Mouse (Mus musculus): ENCODE results near the gene Lrrc75a. TPM values are rescaled to one million over a fixed set of nuclear protein-coding genes. Genes with fewer than 3 reads are reported as not detected.

The Lrrc75a gene
- polyA plus RNA-seq, 1 experiment from 2014 or later: 16.2 TPM

DNA sequence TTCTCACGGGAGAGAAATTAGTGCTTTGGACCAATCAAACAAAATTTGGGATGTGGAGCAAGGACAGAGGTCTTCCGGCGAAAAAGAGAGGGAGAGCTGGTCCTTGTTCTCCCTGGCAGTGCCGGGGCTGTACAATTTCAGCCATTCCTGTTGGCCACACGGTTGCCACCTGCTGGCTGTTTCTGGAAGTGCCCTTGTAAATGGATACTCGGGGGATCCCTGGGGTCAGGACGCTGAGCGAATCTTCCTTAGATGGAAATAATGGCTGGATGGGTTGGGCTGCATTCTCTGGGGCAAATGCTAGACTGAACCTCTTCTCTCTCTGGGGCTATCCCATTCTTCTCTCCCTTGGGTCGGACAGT, 73.0 kb downstream of the Lrrc75a start:
- Histone ChIP-seq H3K4me3 (ENCODE audit: low read depth, low read length) (peak overlapping the region; percentile 47), H3K9ac (ENCODE audit: low read depth, low read length) (peak overlapping the region; percentile 40), H3K4me1 (replicated peaks; ENCODE audit: control insufficient read depth, insufficient read depth, low read length) (0 out of 2 replicates have a peak, but pooled peaks cover 2% of the 10 kb centered on the region), H3K27me3 (ENCODE audit: control insufficient read depth, insufficient read depth, low read length) (peaks cover 4% of the 10 kb centered on the region; the same call in 1 of the 2 replicates), H3K36me3 (ENCODE audit: control insufficient read depth, insufficient read depth, low read length) (no peaks in the 10 kb centered on the region), H3K9me3 (ENCODE audit: control insufficient read depth, low read length) (no peaks in the 10 kb centered on the region), H3K27ac (ENCODE audit: low read depth, low read length) (no peak overlapping the region), H3K4me2 (replicated peaks; ENCODE audit: low read depth, low read length) (peak overlapping the region; percentile 85)
- 3% methylated on average over 9 of the region's 9 CpGs for WGBS
- ATAC-seq (ENCODE audit: low FRiP score): peak; percentile 69
- DNase-seq (ENCODE audit: low spot score): peak; percentile 95

GRCm38 (mm10) chr11:62574703-62575085, 73.6 kb downstream of the Lrrc75a start:
- Histone ChIP-seq H3K36me3 (ENCODE audit: control insufficient read depth, insufficient read depth, low read length) (no peaks in the 10 kb centered on the region), H3K4me1 (replicated peaks; ENCODE audit: control insufficient read depth, insufficient read depth, low read length) (0 out of 2 replicates have a peak, but pooled peaks cover 2% of the 10 kb centered on the region), H3K27ac (ENCODE audit: low read depth, low read length) (no peak overlapping the region), H3K9ac (ENCODE audit: low read depth, low read length) (no peak overlapping the region), H3K9me3 (ENCODE audit: control insufficient read depth, low read length) (no peaks in the 10 kb centered on the region), H3K27me3 (ENCODE audit: control insufficient read depth, insufficient read depth, low read length) (peaks cover 4% of the 10 kb centered on the region; the same call in 1 of the 2 replicates), H3K4me3 (ENCODE audit: low read depth, low read length) (no peak overlapping the region), H3K4me2 (replicated peaks; ENCODE audit: low read depth, low read length) (no peak overlapping the region)
- DNase-seq (ENCODE audit: low spot score) (no peak), ATAC-seq (ENCODE audit: low FRiP score) (no peak)
- WGBS: 84% methylated on average over 4 of the region's 4 CpGs

- WGBS: 80% methylated on average over 6 of the region's 6 CpGs
- H3K4me2 ChIP-seq (replicated peaks; ENCODE audit: low read depth, low read length): peak within 1 kb of the TSS; percentile 85
- no peak for DNase-seq (ENCODE audit: low spot score)
- no peak for ATAC-seq (ENCODE audit: low FRiP score)
- H3K4me1 ChIP-seq (replicated peaks; ENCODE audit: control insufficient read depth, insufficient read depth, low read length): 0 out of 2 replicates have a peak, but pooled peaks cover 2% of the 10 kb centered on the region
- peaks cover 4% of the 10 kb centered on the region; the same call in 1 of the 2 replicates for H3K27me3 ChIP-seq (ENCODE audit: control insufficient read depth, insufficient read depth, low read length)
- peak within 1 kb of the TSS; percentile 40; the same call in 1 of the 2 replicates for H3K9ac ChIP-seq (ENCODE audit: low read depth, low read length)
- H3K4me3 ChIP-seq (ENCODE audit: low read depth, low read length): peak within 1 kb of the TSS; percentile 47
- H3K27ac ChIP-seq (ENCODE audit: low read depth, low read length): no peak within 1 kb of the TSS
- no peaks in the 10 kb centered on the region for H3K9me3 ChIP-seq (ENCODE audit: control insufficient read depth, low read length)
- no peaks in the 10 kb centered on the region for H3K36me3 ChIP-seq (ENCODE audit: control insufficient read depth, insufficient read depth, low read length)
Measured at GRCm38 (mm10) chr11:62573959-62574702, 74.2 kb downstream of the Lrrc75a start, which contains the start of gene Trpv2. Gene Trpv2 (plus strand): TSS chr11:62574486.

DNA sequence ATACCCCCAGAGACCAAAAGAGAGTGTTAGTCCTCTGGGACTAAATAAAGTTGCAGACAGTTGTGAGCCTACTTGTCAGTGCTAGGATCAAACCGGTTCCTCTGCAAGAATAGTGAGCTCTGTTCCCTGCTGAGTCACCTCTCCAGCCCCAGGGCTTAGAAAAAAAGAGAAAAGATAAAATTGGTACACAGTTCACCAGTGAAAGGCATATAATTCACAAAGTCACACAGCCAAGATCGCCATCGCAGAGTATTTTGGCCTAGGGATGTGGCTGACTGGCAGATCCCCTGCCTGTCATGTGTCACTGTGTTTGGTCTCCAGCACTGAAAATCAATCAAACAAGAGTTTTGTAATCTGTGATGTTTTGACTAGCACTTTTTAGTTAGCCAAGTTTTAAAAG, 80.0 kb downstream of the Lrrc75a start:
- DNase-seq (ENCODE audit: low spot score) (no peak), ATAC-seq (ENCODE audit: low FRiP score) (no peak)
- Histone ChIP-seq H3K4me2 (replicated peaks; ENCODE audit: low read depth, low read length) (no peak overlapping the region), H3K9ac (ENCODE audit: low read depth, low read length) (no peak overlapping the region), H3K4me1 (replicated peaks; ENCODE audit: control insufficient read depth, insufficient read depth, low read length) (no peaks in the 10 kb centered on the region), H3K27me3 (ENCODE audit: control insufficient read depth, insufficient read depth, low read length) (no peaks in the 10 kb centered on the region), H3K4me3 (ENCODE audit: low read depth, low read length) (no peak overlapping the region), H3K36me3 (ENCODE audit: control insufficient read depth, insufficient read depth, low read length) (no peaks in the 10 kb centered on the region), H3K9me3 (ENCODE audit: control insufficient read depth, low read length) (no peaks in the 10 kb centered on the region), H3K27ac (ENCODE audit: low read depth, low read length) (no peak overlapping the region)
- 71% methylated on average over 3 of the region's 3 CpGs for WGBS

DNA sequence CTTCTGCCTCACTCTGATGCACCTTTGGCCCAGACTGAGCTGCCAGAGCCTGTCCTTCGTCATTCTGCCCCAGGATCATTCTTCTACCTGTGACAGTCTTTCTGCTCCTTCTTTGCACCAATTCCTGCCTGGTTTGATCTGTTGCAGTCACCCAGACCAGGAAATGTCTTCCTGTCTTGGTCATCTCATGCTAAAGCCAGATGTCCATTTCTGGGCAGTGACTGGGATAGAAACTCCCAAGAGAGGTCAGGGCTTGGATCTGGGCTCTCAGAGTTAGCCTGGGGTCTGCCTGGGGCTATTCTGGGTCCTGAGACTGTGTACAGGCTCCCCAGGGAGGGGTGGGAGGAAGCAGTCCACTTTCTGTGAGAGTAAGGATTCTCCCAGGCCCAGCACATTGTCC, 82.1 kb downstream of the Lrrc75a start:
- Histone ChIP-seq H3K27me3 (ENCODE audit: control insufficient read depth, insufficient read depth, low read length) (no peaks in the 10 kb centered on the region), H3K4me1 (replicated peaks; ENCODE audit: control insufficient read depth, insufficient read depth, low read length) (no peaks in the 10 kb centered on the region), H3K9ac (ENCODE audit: low read depth, low read length) (no peak overlapping the region), H3K36me3 (ENCODE audit: control insufficient read depth, insufficient read depth, low read length) (no peaks in the 10 kb centered on the region), H3K27ac (ENCODE audit: low read depth, low read length) (no peak overlapping the region), H3K4me2 (replicated peaks; ENCODE audit: low read depth, low read length) (no peak overlapping the region), H3K9me3 (ENCODE audit: control insufficient read depth, low read length) (no peaks in the 10 kb centered on the region), H3K4me3 (ENCODE audit: low read depth, low read length) (no peak overlapping the region)
- DNase-seq (ENCODE audit: low spot score): no peak
- 80% methylated on average over 1 of the region's 1 CpGs for WGBS
- ATAC-seq (ENCODE audit: low FRiP score): no peak

- 72% methylated on average over 7 of the region's 7 CpGs for WGBS
- ATAC-seq (ENCODE audit: low FRiP score) (no peak), DNase-seq (ENCODE audit: low spot score) (no peak)
- Histone ChIP-seq H3K4me2 (replicated peaks; ENCODE audit: low read depth, low read length) (no peak overlapping the region), H3K9ac (ENCODE audit: low read depth, low read length) (no peak overlapping the region), H3K9me3 (ENCODE audit: control insufficient read depth, low read length) (no peaks in the 10 kb centered on the region), H3K27ac (ENCODE audit: low read depth, low read length) (no peak overlapping the region), H3K4me1 (replicated peaks; ENCODE audit: control insufficient read depth, insufficient read depth, low read length) (no peaks in the 10 kb centered on the region), H3K27me3 (ENCODE audit: control insufficient read depth, insufficient read depth, low read length) (no peaks in the 10 kb centered on the region), H3K4me3 (ENCODE audit: low read depth, low read length) (no peak overlapping the region), H3K36me3 (ENCODE audit: control insufficient read depth, insufficient read depth, low read length) (no peaks in the 10 kb centered on the region)
Measured at GRCm38 (mm10) chr11:62565747-62566146, 82.6 kb downstream of the Lrrc75a start.

DNA sequence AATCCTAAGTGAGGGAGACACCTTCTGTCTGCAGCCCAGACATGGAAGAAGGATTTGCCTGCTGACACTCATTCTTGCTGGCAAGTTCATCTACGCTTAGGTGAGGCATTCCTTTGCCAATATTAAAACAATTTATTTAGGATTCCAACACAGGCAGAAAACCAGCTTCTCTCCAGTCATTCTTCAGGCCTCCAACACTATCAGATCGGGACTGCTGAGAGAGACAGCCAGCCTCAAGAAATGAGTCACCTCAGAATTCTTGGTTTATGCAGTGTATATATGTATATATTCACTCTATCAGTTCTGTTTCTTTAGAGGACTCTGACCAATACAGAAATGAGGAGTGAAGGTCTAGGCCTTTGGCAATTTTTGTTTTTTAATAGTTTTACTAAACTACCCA, 84.7 kb downstream of the Lrrc75a start:
- DNase-seq (ENCODE audit: low spot score): no peak
- no peaks in the 10 kb centered on the region for H3K36me3 ChIP-seq (ENCODE audit: control insufficient read depth, insufficient read depth, low read length)
- H3K4me2 ChIP-seq (replicated peaks; ENCODE audit: low read depth, low read length): no peak overlapping the region
- no peaks in the 10 kb centered on the region for H3K27me3 ChIP-seq (ENCODE audit: control insufficient read depth, insufficient read depth, low read length)
- H3K4me1 ChIP-seq (replicated peaks; ENCODE audit: control insufficient read depth, insufficient read depth, low read length): no peaks in the 10 kb centered on the region
- no peaks in the 10 kb centered on the region for H3K9me3 ChIP-seq (ENCODE audit: control insufficient read depth, low read length)
- H3K27ac ChIP-seq (ENCODE audit: low read depth, low read length): no peak overlapping the region
- H3K9ac ChIP-seq (ENCODE audit: low read depth, low read length): no peak overlapping the region
- WGBS: 84% methylated on average over 2 of the region's 2 CpGs
- no peak overlapping the region for H3K4me3 ChIP-seq (ENCODE audit: low read depth, low read length)
- no peak for ATAC-seq (ENCODE audit: low FRiP score)

DNA sequence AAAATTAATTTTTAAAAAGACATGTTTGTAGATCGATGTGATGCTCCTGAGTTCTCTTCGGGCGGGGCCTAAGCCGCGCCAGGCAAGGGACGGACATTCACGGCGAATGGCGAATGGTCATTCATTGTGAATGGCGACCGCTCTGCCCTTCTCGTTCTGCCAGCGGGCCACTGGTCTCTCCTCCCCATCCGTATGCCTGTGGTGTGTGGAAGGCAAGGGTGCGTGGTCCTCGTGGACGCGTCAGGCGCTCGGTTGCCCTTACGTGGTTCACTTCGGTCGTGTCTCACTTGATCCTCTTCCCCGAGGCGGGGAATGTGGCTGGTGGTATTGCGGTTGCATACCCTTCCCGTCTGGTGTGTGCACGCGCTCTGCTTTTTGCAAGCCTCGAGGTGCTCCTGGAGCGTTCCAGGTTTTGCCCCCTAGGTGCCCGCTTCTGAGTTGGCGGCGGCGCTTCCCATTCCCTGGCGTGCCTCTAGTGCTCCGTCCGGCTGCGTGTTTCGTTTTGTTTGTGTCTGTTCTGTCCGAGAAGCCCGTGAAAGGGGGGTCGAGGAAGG, 87.8 kb downstream of the Lrrc75a start:
- Histone ChIP-seq H3K9ac (ENCODE audit: low read depth, low read length) (no peak overlapping the region), H3K9me3 (ENCODE audit: control insufficient read depth, low read length) (no peaks in the 10 kb centered on the region), H3K4me3 (ENCODE audit: low read depth, low read length) (peak overlapping the region; percentile 15; the same call in 1 of the 2 replicates), H3K36me3 (ENCODE audit: control insufficient read depth, insufficient read depth, low read length) (no peaks in the 10 kb centered on the region), H3K4me1 (replicated peaks; ENCODE audit: control insufficient read depth, insufficient read depth, low read length) (no peaks in the 10 kb centered on the region), H3K27me3 (ENCODE audit: control insufficient read depth, insufficient read depth, low read length) (no peaks in the 10 kb centered on the region), H3K27ac (ENCODE audit: low read depth, low read length) (no peak overlapping the region), H3K4me2 (replicated peaks; ENCODE audit: low read depth, low read length) (peak overlapping the region; percentile 37)
- ATAC-seq (ENCODE audit: low FRiP score) (no peak), DNase-seq (ENCODE audit: low spot score) (no peak)
- WGBS: 32% methylated on average over 43 of the region's 43 CpGs

Data from hindbrain, embryonic 11.5 days (tissue).